Mouse (Mus musculus): ENCODE measurements around the gene Pvrig. TPM values are rescaled to one million over a fixed set of nuclear protein-coding genes. Genes with fewer than 3 reads are reported as not detected.
"Not testable (repeated sequence)": the region's sequence is repeated elsewhere in the genome, so short reads cannot be mapped to it uniquely, and the experiment has no call there.

Gene Pvrig
- total RNA-seq (2015) (0.54 TPM in 1 of 2 replicates, not detected in the other), total RNA-seq (2017) (0.17 and 0.34 TPM in 2 replicates)

DNA sequence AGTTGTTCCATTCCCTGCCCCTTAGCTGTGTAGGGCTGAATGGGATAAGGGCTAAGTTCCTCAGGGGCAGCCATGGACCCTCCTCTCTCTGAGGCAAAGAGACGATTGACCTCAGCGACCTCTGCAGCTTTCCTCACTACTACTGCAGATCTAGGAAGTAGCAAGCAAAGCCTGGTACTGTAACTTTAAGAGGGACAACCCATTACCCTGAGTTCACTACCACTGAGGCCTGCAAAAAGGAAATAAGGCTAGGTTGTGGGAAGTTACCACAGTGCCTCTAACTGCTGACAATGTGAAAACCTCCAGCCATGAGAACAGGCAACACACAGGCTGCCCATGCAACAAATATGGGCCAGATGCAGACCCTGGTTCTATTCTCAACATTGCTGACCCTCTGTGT is at the start of gene Pvrig:
Pvrig (plus strand) TSS at position 301 of the 400 bp plus-strand sequence.
- no peak for ATAC-seq (replicated peaks; ENCODE audit: poor library complexity)

GRCm38 (mm10) chr5:138294158-138294557 is 47.6 kb upstream of the Pvrig start:
- no peak for ATAC-seq (replicated peaks; ENCODE audit: poor library complexity)

GRCm38 (mm10) chr5:138299613-138300012 is 42.1 kb upstream of the Pvrig start:
- no peak for ATAC-seq (replicated peaks; ENCODE audit: poor library complexity)

DNA sequence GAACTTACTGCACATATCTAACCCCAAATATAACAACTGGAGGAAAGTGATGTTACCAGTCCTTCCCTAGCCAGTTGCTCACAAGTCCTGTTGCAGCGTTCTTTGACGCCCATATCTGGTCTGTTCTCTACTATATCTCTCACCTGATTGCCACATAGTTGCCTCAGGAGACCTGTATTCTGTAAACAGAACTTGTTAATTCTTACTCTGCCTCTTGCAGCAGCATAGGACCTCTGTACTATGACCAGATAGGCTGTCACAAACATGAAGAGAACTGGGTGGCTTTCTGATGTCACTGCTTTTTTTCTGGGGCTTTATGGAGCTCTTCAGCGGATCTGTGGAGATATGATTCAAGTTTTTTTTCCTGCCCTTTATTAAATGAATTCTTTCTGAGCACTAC is 29.0 kb upstream of the Pvrig start:
- ATAC-seq (replicated peaks; ENCODE audit: poor library complexity) = no peak

DNA sequence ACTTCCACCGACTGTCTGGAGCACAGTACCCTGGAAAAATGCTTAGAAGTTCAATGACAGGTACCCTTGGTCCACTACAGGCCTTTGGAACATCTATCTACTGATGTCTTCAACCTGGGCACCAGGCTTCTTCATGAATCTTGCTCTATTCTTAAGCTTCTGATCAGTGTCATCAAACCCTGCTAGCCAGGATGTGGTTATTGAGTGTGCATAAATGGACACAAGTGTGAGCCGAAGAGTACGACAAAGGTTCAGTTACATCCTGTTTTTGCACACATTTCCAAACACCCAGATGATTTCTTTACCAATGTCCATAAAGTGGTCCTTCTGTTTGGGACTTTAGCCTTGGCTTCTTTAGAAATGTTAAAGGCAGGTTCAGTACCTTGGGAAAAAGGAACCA is 1.5 kb downstream of the Pvrig start:
- no peak for ATAC-seq (replicated peaks; ENCODE audit: poor library complexity)

- ATAC-seq (replicated peaks; ENCODE audit: poor library complexity) = not testable (repeated sequence)
Observed at GRCm38 (mm10) chr5:138363208-138363607, 21.4 kb downstream of the Pvrig start.

DNA sequence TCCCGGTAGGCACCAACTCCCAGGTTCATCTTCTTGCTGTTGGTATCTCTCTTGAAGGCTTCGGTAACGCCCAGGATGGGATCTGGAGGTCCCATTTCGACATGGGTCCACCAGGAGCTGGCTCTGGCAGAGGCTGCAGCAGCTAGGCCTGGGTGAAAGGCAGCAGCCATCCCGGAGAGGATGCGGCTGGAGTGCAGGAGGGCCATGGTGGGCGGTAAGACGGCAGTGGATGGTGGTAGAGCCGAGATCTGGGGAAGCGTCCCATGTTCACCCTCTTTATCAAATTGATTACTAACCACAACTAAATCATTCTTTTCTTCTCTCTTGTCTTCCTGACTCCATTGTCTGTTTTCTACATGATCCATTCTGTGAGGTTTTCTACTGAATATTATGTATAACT is 23.6 kb downstream of the Pvrig start:
- ATAC-seq (replicated peaks; ENCODE audit: poor library complexity) = 0 out of 2 replicates have a peak, but pooled peaks have one; percentile 37

Other genes starting within 250 kb of the Pvrig start
- 13.9 and 14.0 TPM in 2 replicates for gene Zscan21, start 225.1 kb upstream of the Pvrig start, total RNA-seq (2015)
- gene Zscan21, start 225.1 kb upstream of the Pvrig start, total RNA-seq (2017) = 11.8 and 12.5 TPM in 2 replicates
- 6.5 and 7.5 TPM in 2 replicates for gene Zfp113, start 186.2 kb upstream of the Pvrig start, total RNA-seq (2015)
- 7.8 and 8.0 TPM in 2 replicates for gene Zfp113, start 186.2 kb upstream of the Pvrig start, total RNA-seq (2017)
- gene Cops6, start 180.9 kb upstream of the Pvrig start, total RNA-seq (2015) = 161 and 164 TPM in 2 replicates
- 54.4 and 55.6 TPM in 2 replicates for gene Cops6, start 180.9 kb upstream of the Pvrig start, total RNA-seq (2017)
- 14.3 and 15.9 TPM in 2 replicates for gene Ap4m1, start 170.0 kb upstream of the Pvrig start, total RNA-seq (2015)
- 34.1 and 36.9 TPM in 2 replicates for gene Ap4m1, start 170.0 kb upstream of the Pvrig start, total RNA-seq (2017)
- gene Mcm7, start 169.5 kb upstream of the Pvrig start, total RNA-seq (2015) = 239 and 250 TPM in 2 replicates
- gene Mcm7, start 169.5 kb upstream of the Pvrig start, total RNA-seq (2017) = 395 and 444 TPM in 2 replicates
- gene Taf6, start 154.5 kb upstream of the Pvrig start, total RNA-seq (2015) = 23.2 and 29.5 TPM in 2 replicates
- 34.0 and 43.8 TPM in 2 replicates for gene Taf6, start 154.5 kb upstream of the Pvrig start, total RNA-seq (2017)
- gene Cnpy4, start 154.5 kb upstream of the Pvrig start, total RNA-seq (2015) = 28.7 and 30.1 TPM in 2 replicates
- gene Cnpy4, start 154.5 kb upstream of the Pvrig start, total RNA-seq (2017) = 45.8 and 59.3 TPM in 2 replicates
- gene Mblac1, start 147.6 kb upstream of the Pvrig start, total RNA-seq (2015) = 6.9 and 7.1 TPM in 2 replicates
- 9.4 and 10.0 TPM in 2 replicates for gene Mblac1, start 147.6 kb upstream of the Pvrig start, total RNA-seq (2017)
- 0.94 and 2.0 TPM in 2 replicates for gene Nxpe5, start 116.1 kb upstream of the Pvrig start, total RNA-seq (2015)
- 1.9 and 2.2 TPM in 2 replicates for gene Nxpe5, start 116.1 kb upstream of the Pvrig start, total RNA-seq (2017)
- gene Lamtor4, start 86.5 kb upstream of the Pvrig start, total RNA-seq (2015) = 123 and 127 TPM in 2 replicates
- 69.9 and 101 TPM in 2 replicates for gene Lamtor4, start 86.5 kb upstream of the Pvrig start, total RNA-seq (2017)
- gene BC037034, start 77.9 kb upstream of the Pvrig start, total RNA-seq (2015) = 35.7 and 44.1 TPM in 2 replicates
- gene BC037034, start 77.9 kb upstream of the Pvrig start, total RNA-seq (2017) = 44.1 and 46.7 TPM in 2 replicates
- not detected in 2 replicates for gene Gal3st4, start 69.1 kb upstream of the Pvrig start, total RNA-seq (2015)
- 0.12 and 0.30 TPM in 2 replicates for gene Gal3st4, start 69.1 kb upstream of the Pvrig start, total RNA-seq (2017)
- not detected in 2 replicates for gene Gm43720, start 62.0 kb upstream of the Pvrig start, total RNA-seq (2015)
- not detected in 2 replicates for gene Gm43720, start 62.0 kb upstream of the Pvrig start, total RNA-seq (2017)
- gene Gpc2, start 62.0 kb upstream of the Pvrig start, total RNA-seq (2015) = 1.2 and 2.0 TPM in 2 replicates
- 3.2 and 3.9 TPM in 2 replicates for gene Gpc2, start 62.0 kb upstream of the Pvrig start, total RNA-seq (2017)
- gene Stag3, start 61.7 kb upstream of the Pvrig start, total RNA-seq (2015) = 15.7 and 20.2 TPM in 2 replicates
- 9.3 and 22.2 TPM in 2 replicates for gene Stag3, start 61.7 kb upstream of the Pvrig start, total RNA-seq (2017)
- 11.5 and 16.9 TPM in 2 replicates for gene Zfp157, start 99.5 kb downstream of the Pvrig start, total RNA-seq (2015)
- 10.8 and 16.1 TPM in 2 replicates for gene Zfp157, start 99.5 kb downstream of the Pvrig start, total RNA-seq (2017)
- not detected in 2 replicates for gene 1700123K08Rik, start 222.8 kb downstream of the Pvrig start, total RNA-seq (2015)
- gene 1700123K08Rik, start 222.8 kb downstream of the Pvrig start, total RNA-seq (2017) = not detected in 2 replicates